Mouse (Mus musculus): ENCODE measurements around the gene Ciita. TPM values are rescaled to one million over a fixed set of nuclear protein-coding genes. Genes with fewer than 3 reads are reported as not detected.

Gene Ciita
- polyA plus RNA-seq (2014; fragmentation: Illumina TruSeq; extraction: RNeasy Lipid Tissue Mini Kit (QIAGEN cat#74804); ENCODE audit: low read depth, low replicate concordance): 0.08 TPM

DNA sequence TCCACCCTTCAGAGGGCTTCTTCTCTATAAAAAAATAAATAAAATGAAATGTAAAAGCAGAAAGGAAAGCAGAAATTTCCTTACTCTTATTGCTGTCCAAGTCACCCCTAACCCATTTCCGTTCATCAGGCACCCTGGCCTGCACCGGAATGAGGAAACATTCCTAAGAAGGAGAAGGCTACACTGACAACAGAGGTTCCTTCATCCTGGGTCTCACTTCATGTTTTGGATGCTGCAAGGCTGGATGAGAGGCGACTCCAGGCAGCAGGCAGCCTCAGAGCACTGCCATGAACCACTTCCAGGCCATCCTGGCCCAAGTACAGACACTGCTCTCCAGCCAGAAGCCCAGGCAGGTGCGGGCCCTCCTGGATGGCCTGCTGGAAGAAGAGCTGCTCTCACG, at the start of gene Ciita:
Gene Ciita, plus strand, starts transcription at position 203 of the 400 bp plus-strand sequence.

DNA sequence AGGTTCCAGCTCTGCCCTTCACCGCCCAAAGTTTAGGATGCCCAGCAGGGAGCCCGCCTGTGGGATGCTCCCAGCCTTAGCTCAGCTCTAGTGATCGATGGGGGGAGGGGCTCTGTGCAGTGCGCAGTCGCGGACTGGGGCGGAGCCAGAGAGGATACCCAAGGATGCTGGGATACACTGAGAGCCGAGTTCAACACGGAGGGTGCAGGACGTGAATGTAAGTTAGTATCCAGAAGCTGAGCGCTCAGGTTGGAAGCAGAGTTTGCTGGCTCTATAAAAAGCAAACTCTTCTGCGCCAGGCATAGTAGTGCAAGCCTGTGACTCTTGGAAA, 32.6 kb upstream of the Ciita start, which contains the start of gene Tvp23a:
Gene Tvp23a, minus strand, starts transcription at position 99 of the 331 bp plus-strand sequence.

DNA sequence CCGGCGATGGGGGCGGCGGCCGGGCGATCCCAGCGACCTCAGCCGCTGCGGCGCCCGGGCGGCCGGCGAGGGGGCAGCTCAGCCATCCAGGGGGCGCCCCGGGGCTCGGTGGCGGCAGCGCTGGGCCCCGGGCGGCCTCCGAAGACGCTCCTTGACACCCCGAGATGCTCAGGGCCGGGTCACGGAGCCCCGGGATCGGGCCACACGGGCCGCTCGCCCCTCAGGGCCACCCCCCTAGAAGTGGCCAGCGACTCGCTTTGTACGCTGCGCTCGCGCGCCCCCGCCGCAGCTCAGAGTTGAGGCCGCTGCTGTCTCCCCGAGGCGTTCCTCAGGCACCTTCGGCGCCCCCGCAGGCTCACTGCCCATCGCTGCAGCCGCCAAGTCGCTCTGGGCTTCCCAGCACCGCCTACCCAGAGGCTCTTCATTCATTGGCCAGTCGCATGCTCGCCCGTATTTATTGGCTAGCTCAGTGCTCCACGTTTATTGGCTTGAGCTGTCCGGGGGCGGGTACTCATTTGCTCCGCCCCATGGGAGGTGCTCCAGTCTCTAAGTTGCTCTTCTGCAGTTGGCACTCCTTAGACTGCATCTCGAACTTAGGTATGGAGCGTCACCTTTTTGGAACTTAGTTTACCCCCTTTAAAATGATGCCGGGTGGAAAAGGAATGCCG, 63.0 kb downstream of the Ciita start, which contains the start of gene Dexi:
Gene Dexi, minus strand, starts transcription at position 357 of the 668 bp plus-strand sequence.

GRCm38 (mm10) chr16:10544995-10545622, 65.2 kb downstream of the Ciita start, which contains the start of gene Clec16a:
Gene Clec16a (plus strand): TSS chr16:10545339.

Other genes starting within 250 kb of the Ciita start
- gene Emp2, start 166.1 kb upstream of the Ciita start, polyA plus RNA-seq (2014; fragmentation: Illumina TruSeq; extraction: RNeasy Lipid Tissue Mini Kit (QIAGEN cat#74804); ENCODE audit: low read depth, low replicate concordance): 1.3 TPM
- 61.2 TPM for gene Tekt5, start 84.6 kb upstream of the Ciita start, polyA plus RNA-seq (2014; fragmentation: Illumina TruSeq; extraction: RNeasy Lipid Tissue Mini Kit (QIAGEN cat#74804); ENCODE audit: low read depth, low replicate concordance)
- 1.8 TPM for gene Nubp1, start 68.1 kb upstream of the Ciita start, polyA plus RNA-seq (2014; fragmentation: Illumina TruSeq; extraction: RNeasy Lipid Tissue Mini Kit (QIAGEN cat#74804); ENCODE audit: low read depth, low replicate concordance)
- not detected for gene Tvp23a, start 32.7 kb upstream of the Ciita start, polyA plus RNA-seq (2014; fragmentation: Illumina TruSeq; extraction: RNeasy Lipid Tissue Mini Kit (QIAGEN cat#74804); ENCODE audit: low read depth, low replicate concordance)
- gene Dexi, start 63.0 kb downstream of the Ciita start, polyA plus RNA-seq (2014; fragmentation: Illumina TruSeq; extraction: RNeasy Lipid Tissue Mini Kit (QIAGEN cat#74804); ENCODE audit: low read depth, low replicate concordance): 2.1 TPM
- 14.7 TPM for gene Clec16a, start 65.3 kb downstream of the Ciita start, polyA plus RNA-seq (2014; fragmentation: Illumina TruSeq; extraction: RNeasy Lipid Tissue Mini Kit (QIAGEN cat#74804); ENCODE audit: low read depth, low replicate concordance)

Data from testis, adult 10 weeks (tissue).